Mouse (Mus musculus) liver, embryonic 14.5 days (tissue): ENCODE results near the gene Kdm4b. TPM values are rescaled to one million over a fixed set of nuclear protein-coding genes. Genes with fewer than 3 reads are reported as not detected.

Experiments
- ATAC-seq: fragments of 200-750 bp; cut with Nextera tagmentation; 2 replicates; pipeline ENCODE4 v1.8.0; 2017; ENCODE audit warnings: moderate number of reproducible peaks, mild to moderate bottlenecking, moderate library complexity; ENCODE audit not compliant: insufficient read depth
- DNase-seq, 3 experiments: peaks; one replicate each; pipeline ENCODE4 v3.0.0-alpha.2; 2012 to 2013; ENCODE audit warnings: low read depth in 3 of 3, low spot score in 3 of 3
- H3K27ac ChIP-seq: fragments of 300-500 bp; sonication (generic); 2 replicates; pipeline ENCODE4 v1.5.1; 2014; ENCODE audit warnings: moderate library complexity, mild to moderate bottlenecking, control low read depth, inconsistent platforms
- H3K27me3 ChIP-seq: fragments of 300-500 bp; sonication (generic); 2 replicates; pipeline ENCODE4 v1.6.1; 2014; ENCODE audit warnings: mild to moderate bottlenecking, low read length, moderate library complexity; ENCODE audit not compliant: control insufficient read depth, insufficient read depth
- H3K36me3 ChIP-seq: fragments of 300-500 bp; sonication (generic); replicated peaks from 2 replicates; pipeline ENCODE4 v1.6.1; 2014; ENCODE audit warnings: low read depth; ENCODE audit not compliant: control insufficient read depth, insufficient read depth
- H3K4me1 ChIP-seq, 2 experiments: fragments of 200-500 bp in 1 of 2; fragments of 300-500 bp in 1 of 2; sonication (generic) in 1 of 2; replicated peaks; 2 replicates each; pipeline ENCODE4 v1.6.1; 2012 to 2014; ENCODE audit warnings: antibody characterized with exemption in 1 of 2, inconsistent platforms in 1 of 2, low read length in 1 of 2; ENCODE audit not compliant: control insufficient read depth in 2 of 2, insufficient read depth in 2 of 2
- H3K4me2 ChIP-seq: fragments of 300-500 bp; sonication (generic); 2 replicates; pipeline ENCODE4 v1.6.1; 2014; ENCODE audit warnings: low read depth, mild to moderate bottlenecking, control low read depth, moderate library complexity
- H3K4me3 ChIP-seq, 2 experiments: fragments of 200-500 bp in 1 of 2; fragments of 300-500 bp in 1 of 2; sonication (generic) in 1 of 2; 2 replicates each; pipeline ENCODE4 v1.5.1; 2012 to 2014; ENCODE audit warnings: low read depth in 2 of 2, low read length in 2 of 2, mild to moderate bottlenecking in 2 of 2, control low read depth in 1 of 2, inconsistent platforms in 1 of 2, moderate library complexity in 1 of 2; ENCODE audit not compliant: insufficient read depth in 1 of 2
- H3K9ac ChIP-seq: fragments of 300-500 bp; sonication (generic); replicated peaks from 2 replicates; pipeline ENCODE4 v1.6.1; 2014; ENCODE audit warnings: mild to moderate bottlenecking, control low read depth, moderate library complexity
- H3K9me3 ChIP-seq: fragments of 300-500 bp; sonication (generic); 2 replicates; pipeline ENCODE4 v1.6.1; 2016; ENCODE audit warnings: low read length, mixed read lengths; ENCODE audit not compliant: control insufficient read depth
- CTCF ChIP-seq: IDR thresholded peaks from 2 replicates; pipeline ENCODE4 v1.5.1; 2016; ENCODE audit warnings: antibody characterized with exemption, low read depth, control low read depth
- EP300 ChIP-seq: IDR thresholded peaks from 2 replicates; pipeline ENCODE4 v1.6.1; 2016; ENCODE audit warnings: antibody characterized with exemption, low read depth
- WGBS: fragments of 180-500 bp; shearing (Covaris S2); extraction: QIAGEN DNeasy Blood & Tissue Kit; methylation state at CpG from one replicate; pipeline ENCODE4 v1.1.7; 2014; ENCODE audit not compliant: insufficient replicate concordance; 5-methylcytosine and 5-hydroxymethylcytosine counted together
- polyA plus RNA-seq, 2 experiments: library from polyadenylated mRNA; depleted of rRNA in 1 of 2; stranded (reverse) in 1 of 2; unstranded in 1 of 2; fragments of >200 nt; fragmentation: Nextera tagmentation in 1 of 2; extraction: Ambion mirVana in 1 of 2; gene quantifications; 2 replicates each; pipeline versions ENCODE4 v1.2.1 to v1.2.3; 2012 to 2014

The Kdm4b gene
- polyA plus RNA-seq, 2 experiments: 4.2 to 4.5 TPM

- no peaks in the 10 kb centered on the region for H3K36me3 ChIP-seq
- H3K27ac ChIP-seq: no peak overlapping the region
- H3K9me3 ChIP-seq: no peaks in the 10 kb centered on the region
- H3K4me3 ChIP-seq: no peak overlapping the region
- TF ChIP-seq EP300 (no peak), CTCF (no peak)
- no peak overlapping the region for H3K9ac ChIP-seq
- DNase-seq (no peak), ATAC-seq (no peak)
- peaks cover 17 to 20% of the 10 kb centered on the region in 2 experiments for H3K4me1 ChIP-seq
- H3K4me2 ChIP-seq: no peak overlapping the region
- no peaks in the 10 kb centered on the region for H3K27me3 ChIP-seq
Observed at GRCm38 (mm10) chr17:56331256-56331655, 5.4 kb downstream of the Kdm4b start.

GRCm38 (mm10) chr17:56332987-56333386 lies 7.1 kb downstream of the Kdm4b start:
- WGBS: 58% methylated on average over 8 of the region's 8 CpGs
- DNase-seq (no peak), ATAC-seq (no peak)
- H3K4me2 ChIP-seq: no peak overlapping the region
- TF ChIP-seq CTCF: peak; percentile 59
- TF ChIP-seq EP300: no peak
- H3K4me3 ChIP-seq: no peak overlapping the region
- no peak overlapping the region for H3K27ac ChIP-seq
- peaks cover 1 to 7% of the 10 kb centered on the region in 2 experiments; a peak in 3 of 4 replicates for H3K4me1 ChIP-seq
- H3K9ac ChIP-seq: no peak overlapping the region
- H3K27me3 ChIP-seq: no peaks in the 10 kb centered on the region
- H3K9me3 ChIP-seq: no peaks in the 10 kb centered on the region
- no peaks in the 10 kb centered on the region for H3K36me3 ChIP-seq

- ATAC-seq: 0 out of 2 replicates have a peak, but pooled peaks have one; percentile 14
- no peaks in the 10 kb centered on the region for H3K9me3 ChIP-seq
- no peak overlapping the region for H3K9ac ChIP-seq
- no peak overlapping the region for H3K4me2 ChIP-seq
- peak in 1 of 3 experiments; percentile 27 for DNase-seq
- 24% methylated on average over 4 of the region's 4 CpGs for WGBS
- H3K27ac ChIP-seq: no peak overlapping the region
- no peak overlapping the region for H3K4me3 ChIP-seq
- TF ChIP-seq CTCF: peak; percentile 73
- no peak for TF ChIP-seq EP300
- no peaks in the 10 kb centered on the region for H3K36me3 ChIP-seq
- H3K4me1 ChIP-seq: peaks cover 0 to 1% of the 10 kb centered on the region in 2 experiments; a peak in 1 of 4 replicates
- H3K27me3 ChIP-seq: no peaks in the 10 kb centered on the region
Observed at GRCm38 (mm10) chr17:56337190-56337589, 11.3 kb downstream of the Kdm4b start.

- peaks cover 0 to 2% of the 10 kb centered on the region in 2 experiments; a peak in 1 of 4 replicates for H3K4me1 ChIP-seq
- H3K27ac ChIP-seq: no peak overlapping the region
- H3K9ac ChIP-seq: no peak overlapping the region
- no peak overlapping the region for H3K4me2 ChIP-seq
- TF ChIP-seq EP300 (no peak), CTCF (peak; percentile 38; the same call in 1 of the 2 replicates)
- ATAC-seq: no peak
- no peak overlapping the region for H3K4me3 ChIP-seq
- H3K36me3 ChIP-seq: no peaks in the 10 kb centered on the region
- no peaks in the 10 kb centered on the region for H3K27me3 ChIP-seq
- no peak for DNase-seq
- 58% methylated on average over 6 of the region's 6 CpGs for WGBS
- H3K9me3 ChIP-seq: no peaks in the 10 kb centered on the region
Observed at GRCm38 (mm10) chr17:56337791-56338190, 11.9 kb downstream of the Kdm4b start.

- Histone ChIP-seq H3K9me3 (no peaks in the 10 kb centered on the region), H3K27ac (no peak overlapping the region), H3K36me3 (no peaks in the 10 kb centered on the region), H3K4me2 (no peak overlapping the region), H3K4me3 (no peak overlapping the region), H3K4me1 (peaks cover 2 to 13% of the 10 kb centered on the region in 2 experiments; a peak in 3 of 4 replicates), H3K27me3 (no peaks in the 10 kb centered on the region), H3K9ac (no peak overlapping the region)
- DNase-seq: peak in 1 of 3 experiments; percentile 29
- WGBS: 27% methylated on average over 4 of the region's 4 CpGs
- TF ChIP-seq EP300 (no peak), CTCF (peak; percentile 87)
- no peak for ATAC-seq
Observed at GRCm38 (mm10) chr17:56338909-56339308, 13.0 kb downstream of the Kdm4b start.

- no peaks in the 10 kb centered on the region for H3K9me3 ChIP-seq
- TF ChIP-seq CTCF: no peak
- TF ChIP-seq EP300: no peak
- H3K27me3 ChIP-seq: no peaks in the 10 kb centered on the region
- no peaks in the 10 kb centered on the region for H3K36me3 ChIP-seq
- peaks cover 2 to 15% of the 10 kb centered on the region in 2 experiments; a peak in 3 of 4 replicates for H3K4me1 ChIP-seq
- H3K4me2 ChIP-seq: no peak overlapping the region
- H3K27ac ChIP-seq: no peak overlapping the region
- no peak overlapping the region for H3K9ac ChIP-seq
- no peak overlapping the region for H3K4me3 ChIP-seq
- no peak for ATAC-seq
- no peak for DNase-seq
Observed at GRCm38 (mm10) chr17:56340717-56341116, 14.9 kb downstream of the Kdm4b start.
